ENCODE assay signal across 29 mouse cellular contexts in the genomic region with DNA sequence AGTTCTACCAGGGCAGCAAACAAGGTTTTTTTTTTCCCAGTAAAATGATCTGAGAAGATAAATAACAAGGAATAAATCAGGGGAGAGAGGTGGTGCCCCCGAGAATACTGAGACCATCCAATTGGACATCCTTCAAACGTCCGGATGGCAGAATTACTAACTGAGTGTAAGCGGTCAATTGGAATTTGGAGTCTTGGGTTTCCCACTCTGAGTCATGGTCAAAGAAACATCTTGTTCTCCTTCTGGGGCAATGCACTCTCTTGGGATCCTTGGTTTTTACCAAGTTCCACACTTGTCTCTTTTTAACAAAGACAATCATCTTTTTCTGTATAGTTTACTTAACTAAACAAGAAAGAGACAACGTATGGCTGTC. TPM values are rescaled to one million over a fixed set of nuclear protein-coding genes. Genes with fewer than 3 reads are reported as not detected.
DNase-seq lines count a peak whose midpoint lies in the region; ATAC-seq and TF ChIP-seq lines count a peak whose summit lies in the region.
"Had no signal": no experiment of that assay in that cellular context is flagged by ENCODE, and none has a peak within 500 bp of the region (broad histone marks: within the 10 kb centered on the region; RNA-seq: fewer than 3 reads in every experiment).

No protein-coding gene starts in this region.

- H3K9me3 ChIP-seq in CH12.LX (replicated peaks; ENCODE audit: low read length), result no peaks in the 10 kb centered on the region
- H3K9me3 ChIP-seq in embryonic facial prominence, embryonic 12.5 days, result no peaks in the 10 kb centered on the region
- H3K9me3 ChIP-seq: forebrain, embryonic 13.5 days; heart, embryonic 10.5 days; heart, embryonic 15.5 days had no signal

- TF ChIP-seq RAD21 in CH12.LX (IDR thresholded peaks at IDR 0.05; ENCODE audit: low read depth, low read length), result no peak

- dilution Hi-C loops in CH12.LX (cut with MboI; ENCODE audit: extremely low pct_ligation_motif_present, extremely low pct_unique_long_range_greater_than_20kb, low sequenced_read_pairs), result no loop called here

- peak; percentile 11; the same call in 1 of the 2 replicates for TF ChIP-seq EP300 in CH12.LX (IDR thresholded peaks at IDR 0.05; ENCODE audit: low read length)

- no peak overlapping the region for H3K27ac ChIP-seq in CH12.LX (ENCODE audit: insufficient read depth, low read depth)
- peak overlapping the region; percentile 59; the same call in 1 of the 2 replicates for H3K27ac ChIP-seq in embryonic facial prominence, embryonic 12.5 days
- H3K27ac ChIP-seq: forebrain, embryonic 13.5 days; heart, embryonic 10.5 days; heart, embryonic 15.5 days; hindbrain, postnatal 0 days; layer of hippocampus, adult 2 months; liver, embryonic 14.5 days had no signal

- H3K4me2 ChIP-seq in CH12.LX (ENCODE audit: insufficient read depth, low read depth, poor library complexity, severe bottlenecking), result peak overlapping the region; percentile 47
- no peak overlapping the region for H3K4me2 ChIP-seq in embryonic facial prominence, embryonic 12.5 days (replicated peaks)
- H3K4me2 ChIP-seq: forebrain, embryonic 13.5 days; heart, embryonic 15.5 days had no signal

- in situ Hi-C loops in CH12.LX (cut with MboI; ENCODE audit: low pct_ligation_motif_present, low pct_unique_long_range_greater_than_20kb, low sequenced_read_pairs), result no loop called here

- 25% methylated on average over 5 of the region's 5 CpGs for WGBS in embryonic facial prominence, embryonic 12.5 days

- H3K36me3 ChIP-seq in CH12.LX (replicated peaks in 1 of 2; ENCODE audit: control insufficient read depth in 1 of 2, insufficient read depth in 1 of 2, low read length in 1 of 2), result no peaks in the 10 kb centered on the region
- no peaks in the 10 kb centered on the region for H3K36me3 ChIP-seq in embryonic facial prominence, embryonic 12.5 days
- H3K36me3 ChIP-seq: heart, embryonic 10.5 days; heart, embryonic 15.5 days had no signal

- DNase-seq in gastrocnemius, adult 18-20 months (ENCODE audit: low spot score), result peak; percentile 57
- no peak for DNase-seq in gastrocnemius, adult 8-10 months (ENCODE audit: low spot score in 2 of 2)
- DNase-seq in CH12.LX (ENCODE audit: extremely low read depth), result no peak
- peak; percentile 77 for DNase-seq in fibroblast of lung, adult 2 months (ENCODE audit: low read depth)
- DNase-seq in right cerebral cortex, adult 18-20 months, result no peak
- no peak for DNase-seq in lung, postnatal 10 days
- DNase-seq in urinary bladder, adult 2 months (ENCODE audit: low spot score), result no peak
- DNase-seq: adrenal gland, postnatal 36 days; cerebellum, adult 18-20 months; cerebellum, postnatal 10 days; kidney, postnatal 36 days; left cerebral cortex, postnatal 4 days; liver; lung, adult 2 months; lung, postnatal 14 days; midbrain, embryonic 14.5 days; right cerebral cortex, postnatal 4 days; thymus, adult 2 months had no signal

- ATAC-seq in embryonic facial prominence, embryonic 12.5 days (ENCODE audit: insufficient number of reproducible peaks, insufficient read depth, low FRiP score, low TSS enrichment), result no peak
- ATAC-seq: activated CD4-positive, CD25-positive, alpha-beta regulatory T cell, adult 4 months; forebrain, embryonic 13.5 days; hindbrain, postnatal 0 days had no signal

- TF ChIP-seq CTCF in CH12.LX (conservative IDR thresholded peaks at IDR 0.05 in 1 of 2, IDR thresholded peaks at IDR 0.05 in 1 of 2; ENCODE audit: low read depth in 2 of 2, low read length in 2 of 2), result no peak

- no peak overlapping the region for H3K4me3 ChIP-seq in CH12.LX (replicated peaks in 1 of 3; ENCODE audit: low read depth in 2 of 3, low read length in 2 of 3, poor library complexity in 1 of 3)
- no peak overlapping the region for H3K4me3 ChIP-seq in embryonic facial prominence, embryonic 12.5 days
- H3K4me3 ChIP-seq: forebrain, embryonic 13.5 days; heart, embryonic 10.5 days; heart, embryonic 15.5 days; layer of hippocampus, adult 2 months had no signal

- no peaks in the 10 kb centered on the region for H3K79me2 ChIP-seq in CH12.LX (replicated peaks; ENCODE audit: control insufficient read depth, extremely low read depth, insufficient read depth, poor library complexity, severe bottlenecking)

- H3K27me3 ChIP-seq in CH12.LX (replicated peaks), result peaks cover 6% of the 10 kb centered on the region
- peaks cover 3% of the 10 kb centered on the region; the same call in 1 of the 2 replicates for H3K27me3 ChIP-seq in embryonic facial prominence, embryonic 12.5 days

- no peak for TF ChIP-seq POLR2A in CH12.LX (IDR thresholded peaks at IDR 0.05; ENCODE audit: low read depth, low read length)

- peaks cover 15 to 63% of the 10 kb centered on the region in 2 experiments for H3K4me1 ChIP-seq in CH12.LX (ENCODE audit: control insufficient read depth in 1 of 2, insufficient read depth in 2 of 2)
- H3K4me1 ChIP-seq in embryonic facial prominence, embryonic 12.5 days, result peaks cover 38% of the 10 kb centered on the region

- no peak overlapping the region for H3K9ac ChIP-seq in CH12.LX (ENCODE audit: insufficient read depth, low read depth)
- H3K9ac ChIP-seq in embryonic facial prominence, embryonic 12.5 days, result no peak overlapping the region
- H3K9ac ChIP-seq: forebrain, embryonic 13.5 days; heart, embryonic 15.5 days; liver, embryonic 14.5 days had no signal

TF ChIP-seq in CH12.LX, 34 proteins besides CTCF, POLR2A, EP300 and RAD21:
- TF ChIP-seq MEF2A (IDR thresholded peaks at IDR 0.05; ENCODE audit: borderline replicate concordance, low read depth, low read length), result 0 out of 2 replicates have a peak, but pooled peaks have one; percentile 2
- no peak for TF ChIP-seq ZC3H11A (IDR thresholded peaks at IDR 0.05; ENCODE audit: low read depth, low read length)

RNA-seq across cellular contexts. Expression of gene Tmem100, which starts 3.4 kb away (rescaled TPM):
- total RNA-seq in gastrocnemius, adult 18-20 months (2021), result 10 to 100 TPM; 11.9 to 18.9 TPM
- 10 to 100 TPM in 2 of 4 experiments, 1 to 10 TPM in 2; 9.1 to 24.0 (median 11.7) TPM for total RNA-seq in gastrocnemius, adult 8-10 months (2022)
- total RNA-seq in CH12.LX (2012; rRNA removed) (0.17 and 0.30 TPM in 2 replicates), CH12.LX (2014; rRNA removed) (1.0 and 1.2 TPM in 2 replicates)
- 3.5 and 3.6 TPM in 2 replicates for polyA plus RNA-seq in CH12.LX (2012; ENCODE audit: insufficient read length, low read depth)
- polyA plus RNA-seq in embryonic facial prominence, embryonic 12.5 days (2016; fragmentation: Nextera tagmentation; extraction: Ambion mirVana), result 25.9 and 27.5 TPM in 2 replicates
- polyA plus RNA-seq in urinary bladder, adult 2 months (2012; rRNA removed), result 8.2 and 11.0 TPM in 2 replicates
- total RNA-seq: MEL; monocyte, adult 5-6 weeks had no signal
- polyA plus RNA-seq: activated CD4-positive, CD25-positive, alpha-beta regulatory T cell, adult 4 months; C2C12 had no signal

RNA-seq across cellular contexts. Expression of gene Pctp, which starts 24.1 kb away (rescaled TPM):
- total RNA-seq in gastrocnemius, adult 18-20 months (2021), result 1 to 10 TPM; 3.4 to 3.8 TPM
- 1 to 10 TPM; 3.1 to 4.5 (median 4.3) TPM for total RNA-seq in gastrocnemius, adult 8-10 months (2022)
- 23.0 and 24.6 TPM in 2 replicates for total RNA-seq in CH12.LX (2012; rRNA removed)
- 26.0 and 28.0 TPM in 2 replicates for total RNA-seq in CH12.LX (2014; rRNA removed)
- 31.5 and 31.8 TPM in 2 replicates for polyA plus RNA-seq in CH12.LX (2012; ENCODE audit: insufficient read length, low read depth)
- 7.5 and 7.7 TPM in 2 replicates for polyA plus RNA-seq in embryonic facial prominence, embryonic 12.5 days (2016; fragmentation: Nextera tagmentation; extraction: Ambion mirVana)
- 6.0 and 6.9 TPM in 2 replicates for polyA plus RNA-seq in urinary bladder, adult 2 months (2012; rRNA removed)

Comparison
In these comparisons a context has a peak if more than half of its experiments do, and no peak if none do; other contexts are left out.
1. DNase-seq: peak in gastrocnemius, adult 18-20 months (single experiment) and fibroblast of lung, adult 2 months (single experiment); none in gastrocnemius, adult 8-10 months (0 of 2), CH12.LX (single experiment), right cerebral cortex, adult 18-20 months (single experiment), lung, postnatal 10 days (single experiment) and urinary bladder, adult 2 months (single experiment).
2. RNA of gene Tmem100, which starts 3.4 kb away (total RNA-seq): 11.9 to 18.9 TPM in gastrocnemius, adult 18-20 months and 9.1 to 24.0 TPM in gastrocnemius, adult 8-10 months; 0.17 to 1.2 TPM in CH12.LX; every median in the first group is over 4 times any median in the second.
3. RNA of gene Pctp, which starts 24.1 kb away (total RNA-seq): 23.0 to 28.0 TPM in CH12.LX; 3.1 to 4.5 TPM in gastrocnemius, adult 8-10 months and 3.4 to 3.8 TPM in gastrocnemius, adult 18-20 months; every median in the first group is over 4 times any median in the second.